Mouse (Mus musculus) heart, embryonic 14.5 days (tissue): ENCODE measurements around the gene Esrp2. TPM values are rescaled to one million over a fixed set of nuclear protein-coding genes. Genes with fewer than 3 reads are reported as not detected.

Source experiments
- ATAC-seq: fragments of 200-750 bp; cut with Nextera tagmentation; 2 replicates; pipeline ENCODE4 v1.8.0; 2017; ENCODE audit warnings: low read depth, moderate TSS enrichment; ENCODE audit not compliant: insufficient number of reproducible peaks, insufficient read depth, low FRiP score
- H3K27ac ChIP-seq, 2 experiments: fragments of 200-500 bp in 1 of 2; fragments of 300-500 bp in 1 of 2; sonication (generic) in 1 of 2; replicated peaks in 1 of 2; 2 replicates each; pipeline ENCODE4 v1.5.1; 2012 to 2014; ENCODE audit warnings: low read depth in 2 of 2, low read length in 2 of 2, control low read depth in 1 of 2, mild to moderate bottlenecking in 1 of 2, mixed read lengths in 1 of 2; ENCODE audit not compliant: control insufficient read depth in 1 of 2, insufficient read depth in 1 of 2
- H3K27me3 ChIP-seq: fragments of 300-500 bp; sonication (generic); 2 replicates; pipeline ENCODE4 v1.6.1; 2014; ENCODE audit warnings: mild to moderate bottlenecking, low read length, control low read depth; ENCODE audit not compliant: control insufficient read depth, insufficient read depth
- H3K36me3 ChIP-seq: fragments of 300-500 bp; sonication (generic); 2 replicates; pipeline ENCODE4 v1.6.1; 2014; ENCODE audit warnings: mild to moderate bottlenecking, control low read depth, low read length, mixed read lengths; ENCODE audit not compliant: control insufficient read depth, insufficient read depth
- H3K4me1 ChIP-seq, 2 experiments: fragments of 200-500 bp in 1 of 2; fragments of 300-500 bp in 1 of 2; sonication (generic) in 1 of 2; 2 replicates each; pipeline ENCODE4 v1.6.1; 2012 to 2014; ENCODE audit warnings: low read length in 2 of 2, control low read depth in 1 of 2, mixed read lengths in 1 of 2; ENCODE audit not compliant: control insufficient read depth in 2 of 2, insufficient read depth in 2 of 2
- H3K4me2 ChIP-seq: fragments of 300-500 bp; sonication (generic); 2 replicates; pipeline ENCODE4 v1.6.1; 2014; ENCODE audit warnings: mild to moderate bottlenecking, low read length
- H3K4me3 ChIP-seq, 2 experiments: fragments of 200-500 bp in 1 of 2; fragments of 300-500 bp in 1 of 2; sonication (generic) in 1 of 2; 2 replicates each; pipeline ENCODE4 v1.5.1; 2012 to 2014; ENCODE audit warnings: low read length in 2 of 2, mild to moderate bottlenecking in 2 of 2, control low read depth in 1 of 2, low read depth in 1 of 2, moderate library complexity in 1 of 2; ENCODE audit not compliant: control insufficient read depth in 1 of 2, insufficient read depth in 1 of 2
- H3K9ac ChIP-seq: fragments of 300-500 bp; sonication (generic); 2 replicates; pipeline ENCODE4 v1.6.1; 2014; ENCODE audit warnings: mild to moderate bottlenecking, low read length
- H3K9me3 ChIP-seq: fragments of 300-500 bp; sonication (generic); 2 replicates; pipeline ENCODE4 v1.6.1; 2016; ENCODE audit warnings: low read length, control low read depth; ENCODE audit not compliant: control insufficient read depth
- WGBS: fragments of 180-500 bp; shearing (Covaris S2); extraction: QIAGEN DNeasy Blood & Tissue Kit; methylation state at CpG from one replicate; pipeline ENCODE4 v1.1.7; 2014; 5-methylcytosine and 5-hydroxymethylcytosine counted together
- polyA plus RNA-seq: library from polyadenylated mRNA; unstranded; fragments of >200 nt; fragmentation: Nextera tagmentation; extraction: Ambion mirVana; gene quantifications from 2 replicates; pipeline ENCODE4 v1.2.1, GENCODE M21; 2014

Gene Esrp2
- polyA plus RNA-seq, 1 experiment from 2014 or later, result 0.55 TPM

DNA sequence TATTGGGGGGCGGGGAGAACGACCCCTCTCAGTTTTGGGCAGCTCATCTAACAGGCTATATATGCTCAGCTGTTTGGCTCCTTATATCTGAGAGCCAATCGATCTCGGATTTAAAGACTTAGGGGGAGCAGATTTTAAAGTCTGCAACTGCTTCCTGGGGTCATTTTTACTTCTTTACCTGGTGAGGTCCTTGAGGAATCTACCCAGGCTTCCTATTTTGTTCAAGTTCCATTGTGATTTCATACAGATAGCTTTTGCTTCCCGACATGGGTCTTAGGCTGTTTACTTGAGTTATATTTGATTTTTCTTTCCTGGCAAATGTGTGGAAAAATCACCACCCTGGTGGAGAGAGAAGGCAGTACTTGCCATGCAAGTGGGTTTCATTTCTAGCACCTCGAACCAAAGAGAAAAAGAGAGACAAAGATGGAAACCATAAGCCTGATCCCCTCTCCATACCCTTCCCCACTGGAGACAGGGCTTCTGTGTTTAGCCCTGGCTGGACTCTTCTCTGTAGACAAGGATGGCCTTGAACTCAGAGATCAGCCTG lies 33.2 kb upstream of the Esrp2 start:
- peaks cover 2 to 21% of the 10 kb centered on the region in 2 experiments; a peak in 3 of 4 replicates for H3K4me1 ChIP-seq
- ATAC-seq, result no peak
- 35% methylated on average over 6 of the region's 6 CpGs for WGBS

DNA sequence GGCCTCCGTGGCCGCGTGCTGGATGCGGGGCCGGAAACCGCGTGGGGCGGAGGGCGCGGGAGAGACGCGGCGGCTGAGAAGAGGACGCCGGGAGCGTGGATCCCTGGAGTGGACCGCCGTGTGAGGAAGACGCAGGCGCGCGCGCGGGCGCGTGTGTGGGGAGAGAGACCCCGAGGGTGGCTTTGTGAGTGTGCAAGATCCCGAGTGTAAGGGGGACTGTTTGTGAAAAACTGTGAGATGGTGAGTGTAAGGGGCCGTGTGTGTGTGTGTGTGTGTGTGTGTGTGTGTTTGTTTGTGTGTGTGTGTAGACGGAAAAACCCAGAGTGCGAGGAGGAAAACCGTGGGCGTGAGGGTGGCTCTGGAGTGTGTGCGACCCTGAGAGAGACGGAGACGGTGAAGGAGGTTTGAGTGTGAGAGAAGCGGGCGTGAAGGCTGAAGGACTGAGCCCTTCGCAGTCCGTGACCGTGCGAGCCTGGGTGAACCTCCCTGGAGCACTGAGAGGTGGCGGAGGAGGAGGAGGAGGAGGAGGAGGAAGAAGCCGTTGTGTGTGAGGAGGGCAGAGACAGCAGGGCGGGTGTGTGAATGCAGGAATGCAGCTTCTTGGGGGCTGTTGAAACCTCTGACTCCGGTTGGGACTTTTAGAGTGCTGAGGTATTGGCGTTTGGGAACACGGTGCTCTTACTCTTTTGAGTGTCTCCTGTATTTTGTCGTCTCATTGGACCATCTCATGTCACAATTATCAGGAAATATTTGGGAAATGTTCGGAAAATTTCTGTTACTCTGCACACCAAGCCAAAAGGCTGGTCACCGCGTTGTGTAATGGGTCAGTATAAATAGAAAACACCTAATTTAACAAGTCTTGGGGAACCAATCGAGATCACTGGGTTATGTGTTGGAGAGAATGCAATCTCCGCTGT lies 32.5 kb upstream of the Esrp2 start:
- no peaks in the 10 kb centered on the region for H3K27me3 ChIP-seq
- WGBS, result 1% methylated on average over 54 of the region's 54 CpGs
- ATAC-seq, result peak; percentile 74
- H3K27ac ChIP-seq, result peak overlapping the region; percentile 40 to 84
- H3K36me3 ChIP-seq, result peaks cover under 1% of the 10 kb centered on the region; the same call in 1 of the 2 replicates
- peaks cover 2 to 21% of the 10 kb centered on the region in 2 experiments; a peak in 3 of 4 replicates for H3K4me1 ChIP-seq
- H3K4me3 ChIP-seq, result peak overlapping the region; percentile 84 to 87
- peak overlapping the region; percentile 86 for H3K9ac ChIP-seq
- H3K9me3 ChIP-seq, result no peaks in the 10 kb centered on the region
- H3K4me2 ChIP-seq, result peak overlapping the region; percentile 81

More for the DNA sequence above, 33.2 kb upstream of the Esrp2 start:
- no peaks in the 10 kb centered on the region for H3K9me3 ChIP-seq
- no peaks in the 10 kb centered on the region for H3K27me3 ChIP-seq
- peak overlapping the region; percentile 81 for H3K4me2 ChIP-seq
- H3K36me3 ChIP-seq, result no peaks in the 10 kb centered on the region
- H3K4me3 ChIP-seq, result peak overlapping the region; percentile 84 to 87; a peak in 3 of 4 replicates
- no peak overlapping the region for H3K27ac ChIP-seq
- H3K9ac ChIP-seq, result peak overlapping the region; percentile 86

DNA sequence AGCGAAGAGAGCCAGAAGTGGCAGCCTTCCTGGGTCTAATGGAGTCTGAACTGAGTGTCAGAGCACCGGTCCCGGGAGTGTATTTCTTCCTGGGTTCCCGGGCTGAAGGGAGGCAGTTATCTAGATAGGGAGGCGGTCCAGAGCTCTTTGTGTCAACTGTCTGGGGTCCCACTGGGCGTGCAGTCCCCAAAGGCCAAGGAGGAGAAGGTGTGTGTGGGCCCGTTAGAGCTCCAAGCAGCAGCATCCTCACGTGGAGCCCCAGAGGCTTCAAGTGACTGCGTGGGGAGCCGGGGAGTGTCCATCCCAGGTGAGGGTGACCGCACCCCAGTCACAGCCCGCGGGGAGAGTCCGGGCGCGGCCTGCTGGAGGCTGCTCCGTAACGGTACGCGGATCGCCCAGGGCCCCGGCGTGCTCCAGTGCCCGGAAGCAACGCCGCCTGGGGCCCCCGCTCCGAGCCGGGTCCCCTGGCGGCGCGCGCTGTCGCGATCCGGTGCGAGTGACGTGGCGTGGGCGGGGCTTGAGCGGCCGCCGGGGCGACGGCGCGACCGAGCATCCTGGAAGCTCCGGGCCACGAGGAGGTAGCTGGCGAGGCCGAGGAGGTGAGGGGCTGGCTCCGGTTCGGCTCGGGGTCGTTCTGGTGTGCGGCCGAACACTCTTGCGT lies 31.7 kb upstream of the Esrp2 start, which contains the start of gene Slc7a6:
TSS of gene Slc7a6 (plus strand) at position 502 of the 661 bp plus-strand sequence.
- Histone ChIP-seq H3K36me3 (peaks cover 8% of the 10 kb centered on the region), H3K4me3 (peak within 1 kb of the TSS; percentile 84 to 87), H3K4me1 (peaks cover 2 to 21% of the 10 kb centered on the region in 2 experiments; a peak in 3 of 4 replicates), H3K27me3 (no peaks in the 10 kb centered on the region), H3K9ac (peak within 1 kb of the TSS; percentile 86), H3K9me3 (no peaks in the 10 kb centered on the region), H3K4me2 (peak within 1 kb of the TSS; percentile 81), H3K27ac (peak within 1 kb of the TSS; percentile 77 to 84)
- peak; percentile 84 for ATAC-seq
- under 1% methylated on average over 59 of the region's 59 CpGs for WGBS

DNA sequence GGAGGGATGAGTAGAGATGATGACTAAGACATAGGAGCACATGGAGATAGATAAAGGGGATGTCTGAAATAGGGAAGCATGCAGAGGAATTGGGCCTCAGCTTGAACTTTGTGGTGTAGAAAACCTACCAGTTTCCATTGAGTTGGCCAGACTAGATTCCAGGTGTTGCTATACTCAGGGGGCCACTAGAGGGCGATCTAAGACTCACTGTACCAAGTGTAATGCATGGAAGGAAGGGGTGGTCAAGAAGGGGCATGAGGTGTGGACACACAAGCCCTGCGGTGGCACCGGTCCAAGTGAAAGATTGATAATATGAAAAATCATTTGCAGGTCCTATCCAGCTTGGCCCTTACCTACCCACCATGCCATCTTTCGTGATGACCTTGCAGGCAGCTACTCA lies 28.7 kb upstream of the Esrp2 start:
- WGBS, result 44% methylated on average over 4 of the region's 4 CpGs
- H3K36me3 ChIP-seq, result peaks cover 37% of the 10 kb centered on the region
- H3K4me3 ChIP-seq, result no peak overlapping the region
- H3K4me1 ChIP-seq, result peaks cover 2 to 21% of the 10 kb centered on the region in 2 experiments; a peak in 3 of 4 replicates
- H3K9me3 ChIP-seq, result no peaks in the 10 kb centered on the region
- ATAC-seq, result no peak
- no peak overlapping the region for H3K27ac ChIP-seq
- no peaks in the 10 kb centered on the region for H3K27me3 ChIP-seq
- no peak overlapping the region for H3K4me2 ChIP-seq
- H3K9ac ChIP-seq, result no peak overlapping the region

DNA sequence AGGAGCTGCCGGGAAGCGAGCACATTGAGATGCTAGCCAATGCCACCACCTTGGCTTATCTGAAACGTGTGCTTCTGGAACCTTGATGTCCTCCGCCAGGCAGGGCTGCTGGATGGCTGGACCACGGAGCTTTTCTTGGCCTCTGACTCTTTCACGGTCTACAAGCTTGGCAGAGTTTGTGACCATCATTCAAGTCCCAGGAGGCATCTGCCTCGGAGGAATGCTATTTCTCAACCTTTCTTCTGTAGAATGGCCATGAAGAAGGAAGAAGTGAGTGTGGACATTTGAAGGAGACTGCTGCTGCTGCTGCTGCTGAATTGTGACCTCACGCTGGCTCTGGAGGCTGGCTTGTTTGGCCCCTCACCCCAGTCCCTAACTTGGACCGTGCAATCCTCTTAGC lies 26.5 kb upstream of the Esrp2 start:
- no peaks in the 10 kb centered on the region for H3K9me3 ChIP-seq
- no peak overlapping the region for H3K4me3 ChIP-seq
- no peak overlapping the region for H3K27ac ChIP-seq
- peaks cover 2 to 12% of the 10 kb centered on the region in 2 experiments; a peak in 3 of 4 replicates for H3K4me1 ChIP-seq
- H3K4me2 ChIP-seq, result no peak overlapping the region
- no peaks in the 10 kb centered on the region for H3K27me3 ChIP-seq
- ATAC-seq, result no peak
- WGBS, result 80% methylated on average over 9 of the region's 9 CpGs
- peaks cover 43% of the 10 kb centered on the region for H3K36me3 ChIP-seq
- no peak overlapping the region for H3K9ac ChIP-seq

DNA sequence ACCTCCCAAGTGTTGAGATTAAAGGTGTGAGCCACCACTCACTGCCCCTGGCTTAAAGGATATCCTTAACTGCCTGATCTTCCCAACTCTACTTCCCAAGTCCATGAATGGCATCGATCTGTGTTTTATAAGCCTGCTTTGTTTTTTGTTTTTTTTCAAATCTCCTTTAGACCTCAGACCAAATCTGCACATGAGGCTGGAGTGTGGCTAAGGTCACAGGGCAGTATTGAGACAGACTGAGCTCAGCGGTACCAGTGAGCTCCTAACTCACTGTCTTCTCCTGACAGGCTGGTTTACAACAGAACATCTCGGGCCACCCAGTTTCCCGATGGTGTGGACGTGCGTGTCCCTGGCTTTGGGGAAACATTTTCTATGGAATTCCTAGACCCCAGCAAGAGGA lies 23.1 kb upstream of the Esrp2 start:
- no peak overlapping the region for H3K4me2 ChIP-seq
- H3K9me3 ChIP-seq, result no peaks in the 10 kb centered on the region
- H3K27ac ChIP-seq, result no peak overlapping the region
- no peak overlapping the region for H3K9ac ChIP-seq
- no peaks in the 10 kb centered on the region for H3K27me3 ChIP-seq
- ATAC-seq, result no peak
- H3K4me1 ChIP-seq, result no peaks in the 10 kb centered on the region
- WGBS, result 89% methylated on average over 6 of the region's 6 CpGs
- H3K36me3 ChIP-seq, result peaks cover 61% of the 10 kb centered on the region
- H3K4me3 ChIP-seq, result no peak overlapping the region

DNA sequence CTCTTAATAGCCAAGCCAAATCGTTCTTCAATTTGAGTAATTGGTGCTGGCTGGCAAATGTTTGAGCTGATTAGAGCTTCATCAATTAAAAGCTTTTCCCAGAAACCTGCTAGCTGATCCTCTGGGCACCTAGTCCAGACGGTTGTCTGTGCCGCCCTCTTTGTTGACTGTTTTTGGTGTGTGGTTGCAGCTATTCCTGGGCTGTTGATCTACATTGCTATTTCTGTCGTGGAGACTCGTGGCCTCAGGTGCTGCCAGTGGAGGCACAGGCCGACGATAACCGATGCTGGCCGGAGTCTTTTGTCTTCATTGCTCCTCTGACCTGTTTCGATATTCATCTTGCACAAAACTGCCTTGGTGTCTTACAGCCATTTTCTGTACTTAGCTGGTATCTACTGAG lies 21.6 kb upstream of the Esrp2 start:
- WGBS, result 53% methylated on average over 10 of the region's 10 CpGs
- Histone ChIP-seq H3K4me1 (no peaks in the 10 kb centered on the region), H3K4me2 (no peak overlapping the region), H3K9me3 (no peaks in the 10 kb centered on the region), H3K4me3 (no peak overlapping the region), H3K27me3 (no peaks in the 10 kb centered on the region), H3K36me3 (peaks cover 56% of the 10 kb centered on the region), H3K9ac (no peak overlapping the region), H3K27ac (no peak overlapping the region)
- ATAC-seq, result no peak
